Mouse (Mus musculus): ENCODE data around the gene Galm. TPM values are rescaled to one million over a fixed set of nuclear protein-coding genes. Genes with fewer than 3 reads are reported as not detected.

The Galm gene
- polyA plus RNA-seq, 2 experiments, result 11.7 to 13.7 TPM

DNA sequence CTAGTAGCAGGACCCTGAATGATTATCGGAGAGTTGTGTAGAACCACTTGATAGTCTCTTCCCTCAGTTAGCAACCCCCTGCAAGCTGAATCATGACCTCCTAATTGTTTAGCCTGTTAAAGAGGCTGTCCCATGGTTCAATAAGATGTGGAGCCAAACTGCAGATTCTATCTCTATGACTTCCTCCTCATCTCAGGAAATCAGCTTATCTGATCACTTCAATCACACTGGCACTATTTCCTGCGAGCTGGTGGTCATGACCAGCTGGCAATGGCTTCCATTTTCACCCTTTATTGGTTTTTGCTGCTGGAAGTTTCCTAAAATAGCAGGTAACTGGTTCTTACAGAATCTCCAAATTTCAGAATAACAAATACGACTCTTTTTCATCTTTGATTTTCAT lies 18.5 kb downstream of the Galm start:
- H3K36me3 ChIP-seq (ENCODE audit: control insufficient read depth, insufficient read depth, low read length), result no peaks in the 10 kb centered on the region
- no peak overlapping the region for H3K9ac ChIP-seq (ENCODE audit: low read depth, low read length, severe bottlenecking)
- H3K4me2 ChIP-seq (replicated peaks; ENCODE audit: low read depth, low read length, severe bottlenecking), result no peak overlapping the region
- TF ChIP-seq POLR2A (IDR thresholded peaks at IDR 0.05; ENCODE audit: borderline replicate concordance, extremely low read depth, insufficient read depth, insufficient read length), result no peak
- no peak overlapping the region for H3K27ac ChIP-seq (replicated peaks; ENCODE audit: low read depth, low read length)
- WGBS, result 76% methylated on average over 3 of the region's 3 CpGs
- no peak for DNase-seq (ENCODE audit: low spot score)
- no peaks in the 10 kb centered on the region for H3K27me3 ChIP-seq (ENCODE audit: control insufficient read depth, insufficient read depth, low read length)
- no peaks in the 10 kb centered on the region for H3K9me3 ChIP-seq (ENCODE audit: control insufficient read depth, low read length)
- no peak overlapping the region for H3K4me3 ChIP-seq (replicated peaks; ENCODE audit: low read length)
- no peaks in the 10 kb centered on the region for H3K4me1 ChIP-seq (ENCODE audit: control insufficient read depth, insufficient read depth, low read length)
- ATAC-seq (ENCODE audit: low FRiP score, low read depth), result no peak

DNA sequence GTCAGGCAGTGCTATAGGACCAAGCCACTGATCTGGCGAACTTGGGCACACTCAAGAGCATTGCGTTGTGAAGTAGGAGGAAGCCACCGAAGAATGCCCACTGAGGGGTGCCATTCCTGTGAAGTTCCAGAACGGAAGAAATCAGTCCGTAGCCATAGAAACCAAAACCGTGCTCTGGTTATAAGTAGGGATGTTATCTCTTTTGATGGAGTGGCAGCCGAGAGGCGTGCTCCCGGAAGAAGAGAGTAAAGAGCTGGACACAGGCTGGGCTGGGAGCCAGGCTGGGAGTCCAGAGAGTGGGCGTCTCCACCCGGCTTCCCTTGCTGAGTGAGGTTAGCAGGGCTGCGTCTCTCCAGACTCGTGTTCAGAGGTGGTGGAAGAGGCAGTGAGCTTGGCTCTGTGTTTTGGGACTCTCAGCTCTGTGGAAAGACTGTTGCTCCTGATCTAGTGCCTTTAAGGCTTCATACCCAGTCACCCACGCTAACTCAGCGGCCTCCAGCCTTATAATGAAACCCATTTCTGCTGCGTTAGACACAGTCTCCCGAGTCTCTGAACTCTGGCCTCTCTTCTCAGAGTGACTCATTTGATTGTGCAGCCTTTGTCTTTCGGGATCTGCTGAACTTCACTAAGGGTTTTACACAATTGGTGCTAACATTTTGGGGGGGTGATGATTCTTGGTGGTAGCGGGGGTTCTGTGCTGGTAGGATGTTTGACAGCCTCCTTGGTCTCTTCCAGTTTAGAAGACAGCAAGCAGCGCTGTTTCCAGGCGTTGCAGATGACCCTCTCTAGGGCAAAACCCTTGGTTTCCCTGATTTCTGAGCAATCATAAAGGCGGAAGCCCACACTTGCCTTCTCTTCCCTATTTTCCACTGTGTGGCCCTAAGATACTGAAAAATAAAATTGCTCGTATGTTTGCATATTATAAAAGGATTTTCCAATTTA lies 21.1 kb downstream of the Galm start:
- no peak for TF ChIP-seq POLR2A (IDR thresholded peaks at IDR 0.05; ENCODE audit: borderline replicate concordance, extremely low read depth, insufficient read depth, insufficient read length)
- WGBS, result 82% methylated on average over 23 of the region's 23 CpGs
- H3K4me1 ChIP-seq (ENCODE audit: control insufficient read depth, insufficient read depth, low read length), result no peaks in the 10 kb centered on the region
- no peak overlapping the region for H3K27ac ChIP-seq (replicated peaks; ENCODE audit: low read depth, low read length)
- no peaks in the 10 kb centered on the region for H3K9me3 ChIP-seq (ENCODE audit: control insufficient read depth, low read length)
- no peaks in the 10 kb centered on the region for H3K36me3 ChIP-seq (ENCODE audit: control insufficient read depth, insufficient read depth, low read length)
- DNase-seq (ENCODE audit: low spot score) (no peak), ATAC-seq (ENCODE audit: low FRiP score, low read depth) (no peak)
- H3K27me3 ChIP-seq (ENCODE audit: control insufficient read depth, insufficient read depth, low read length), result no peaks in the 10 kb centered on the region
- H3K9ac ChIP-seq (ENCODE audit: low read depth, low read length, severe bottlenecking), result no peak overlapping the region
- no peak overlapping the region for H3K4me2 ChIP-seq (replicated peaks; ENCODE audit: low read depth, low read length, severe bottlenecking)
- no peak overlapping the region for H3K4me3 ChIP-seq (replicated peaks; ENCODE audit: low read length)

- ATAC-seq (ENCODE audit: low FRiP score, low read depth) (no peak), DNase-seq (ENCODE audit: low spot score) (no peak)
- H3K27ac ChIP-seq (replicated peaks; ENCODE audit: low read depth, low read length), result no peak overlapping the region
- no peaks in the 10 kb centered on the region for H3K4me1 ChIP-seq (ENCODE audit: control insufficient read depth, insufficient read depth, low read length)
- H3K9me3 ChIP-seq (ENCODE audit: control insufficient read depth, low read length), result no peaks in the 10 kb centered on the region
- no peak for TF ChIP-seq POLR2A (IDR thresholded peaks at IDR 0.05; ENCODE audit: borderline replicate concordance, extremely low read depth, insufficient read depth, insufficient read length)
- H3K36me3 ChIP-seq (ENCODE audit: control insufficient read depth, insufficient read depth, low read length), result no peaks in the 10 kb centered on the region
- no peak overlapping the region for H3K9ac ChIP-seq (ENCODE audit: low read depth, low read length, severe bottlenecking)
- H3K4me3 ChIP-seq (replicated peaks; ENCODE audit: low read length), result no peak overlapping the region
- WGBS, result 86% methylated on average over 6 of the region's 6 CpGs
- no peak overlapping the region for H3K4me2 ChIP-seq (replicated peaks; ENCODE audit: low read depth, low read length, severe bottlenecking)
- no peaks in the 10 kb centered on the region for H3K27me3 ChIP-seq (ENCODE audit: control insufficient read depth, insufficient read depth, low read length)
Observed at GRCm38 (mm10) chr17:80148995-80149388, 21.7 kb downstream of the Galm start.

- no peak overlapping the region for H3K4me2 ChIP-seq (replicated peaks; ENCODE audit: low read depth, low read length, severe bottlenecking)
- no peak overlapping the region for H3K9ac ChIP-seq (ENCODE audit: low read depth, low read length, severe bottlenecking)
- no peak overlapping the region for H3K27ac ChIP-seq (replicated peaks; ENCODE audit: low read depth, low read length)
- no peak for TF ChIP-seq POLR2A (IDR thresholded peaks at IDR 0.05; ENCODE audit: borderline replicate concordance, extremely low read depth, insufficient read depth, insufficient read length)
- no peak for DNase-seq (ENCODE audit: low spot score)
- H3K36me3 ChIP-seq (ENCODE audit: control insufficient read depth, insufficient read depth, low read length), result no peaks in the 10 kb centered on the region
- H3K4me1 ChIP-seq (ENCODE audit: control insufficient read depth, insufficient read depth, low read length), result no peaks in the 10 kb centered on the region
- H3K9me3 ChIP-seq (ENCODE audit: control insufficient read depth, low read length), result no peaks in the 10 kb centered on the region
- no peak overlapping the region for H3K4me3 ChIP-seq (replicated peaks; ENCODE audit: low read length)
- 20% methylated on average over 5 of the region's 5 CpGs for WGBS
- no peak for ATAC-seq (ENCODE audit: low FRiP score, low read depth)
- no peaks in the 10 kb centered on the region for H3K27me3 ChIP-seq (ENCODE audit: control insufficient read depth, insufficient read depth, low read length)
Observed at GRCm38 (mm10) chr17:80151353-80151752, 24.1 kb downstream of the Galm start.

DNA sequence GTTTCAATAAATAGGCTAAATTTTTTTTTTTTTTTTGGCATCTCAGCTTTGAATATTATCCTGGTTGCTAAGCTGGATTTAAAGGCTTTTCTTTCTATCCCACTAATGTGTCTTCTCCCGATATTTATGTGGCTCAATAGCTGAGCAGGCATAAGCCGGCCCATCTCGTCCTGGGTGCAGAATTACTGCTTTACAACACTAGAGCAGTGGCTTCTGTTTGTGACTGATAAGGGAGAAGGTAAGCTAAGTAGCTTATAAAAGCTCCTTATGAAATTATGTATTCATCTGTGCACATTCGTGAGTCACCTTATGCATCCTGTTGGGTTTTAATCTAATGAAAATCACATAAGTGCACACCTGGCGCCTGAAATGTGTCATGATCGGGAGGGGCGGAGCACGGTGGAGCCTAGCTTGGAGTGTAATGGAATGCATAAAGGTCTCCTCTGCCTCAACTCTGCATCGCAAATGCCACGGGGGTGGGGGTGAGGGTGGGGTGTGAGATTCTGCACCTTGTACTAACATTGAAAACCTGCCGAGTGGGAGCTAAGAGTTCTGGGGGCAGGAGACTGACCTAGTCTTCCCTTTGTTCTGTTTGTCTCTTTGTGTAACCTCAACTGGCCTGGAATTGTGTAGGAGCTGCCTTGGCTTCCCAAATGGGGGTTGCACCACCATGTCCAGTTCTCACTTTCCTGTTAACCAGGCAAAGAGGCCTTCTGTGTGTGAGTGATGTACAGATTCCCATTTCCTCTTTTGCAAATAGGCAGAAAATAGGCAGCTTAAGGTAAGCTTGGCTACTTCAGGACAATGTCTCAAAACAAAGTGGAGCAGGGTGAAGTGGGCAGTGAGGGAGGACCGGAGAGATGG lies 25.7 kb downstream of the Galm start:
- no peak for DNase-seq (ENCODE audit: low spot score)
- Histone ChIP-seq H3K9ac (ENCODE audit: low read depth, low read length, severe bottlenecking) (no peak overlapping the region), H3K4me2 (replicated peaks; ENCODE audit: low read depth, low read length, severe bottlenecking) (no peak overlapping the region), H3K9me3 (ENCODE audit: control insufficient read depth, low read length) (no peaks in the 10 kb centered on the region), H3K27ac (replicated peaks; ENCODE audit: low read depth, low read length) (no peak overlapping the region), H3K4me3 (replicated peaks; ENCODE audit: low read length) (no peak overlapping the region), H3K27me3 (ENCODE audit: control insufficient read depth, insufficient read depth, low read length) (no peaks in the 10 kb centered on the region), H3K4me1 (ENCODE audit: control insufficient read depth, insufficient read depth, low read length) (no peaks in the 10 kb centered on the region), H3K36me3 (ENCODE audit: control insufficient read depth, insufficient read depth, low read length) (no peaks in the 10 kb centered on the region)
- TF ChIP-seq POLR2A (IDR thresholded peaks at IDR 0.05; ENCODE audit: borderline replicate concordance, extremely low read depth, insufficient read depth, insufficient read length), result no peak
- ATAC-seq (ENCODE audit: low FRiP score, low read depth), result no peak
- WGBS, result 60% methylated on average over 12 of the region's 12 CpGs

All from limb, embryonic 14.5 days (tissue).